Mouse (Mus musculus): ENCODE results near the gene Plscr4.

Plscr4 gene

DNA sequence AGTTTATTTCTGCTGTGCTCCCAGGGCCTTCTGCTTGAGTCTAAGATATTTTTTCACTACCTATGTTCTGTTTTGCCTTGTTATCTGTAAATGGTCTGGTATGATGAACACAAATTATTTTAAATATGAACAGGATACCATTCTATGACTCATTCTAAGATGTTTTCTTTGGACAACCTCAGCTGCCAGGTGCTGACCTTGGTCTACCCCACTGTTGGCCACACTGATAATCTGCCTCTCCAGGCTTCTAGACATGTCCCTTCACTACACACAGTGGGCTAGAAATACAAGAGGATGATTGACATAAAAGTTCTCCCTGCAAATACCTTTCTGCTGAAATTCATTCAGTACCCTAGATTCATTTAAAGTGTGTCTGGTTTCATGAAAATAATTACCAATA is 54.5 kb downstream of the Plscr4 start:
- DNase-seq (ENCODE audit: low spot score in 2 of 2) = no peak

DNA sequence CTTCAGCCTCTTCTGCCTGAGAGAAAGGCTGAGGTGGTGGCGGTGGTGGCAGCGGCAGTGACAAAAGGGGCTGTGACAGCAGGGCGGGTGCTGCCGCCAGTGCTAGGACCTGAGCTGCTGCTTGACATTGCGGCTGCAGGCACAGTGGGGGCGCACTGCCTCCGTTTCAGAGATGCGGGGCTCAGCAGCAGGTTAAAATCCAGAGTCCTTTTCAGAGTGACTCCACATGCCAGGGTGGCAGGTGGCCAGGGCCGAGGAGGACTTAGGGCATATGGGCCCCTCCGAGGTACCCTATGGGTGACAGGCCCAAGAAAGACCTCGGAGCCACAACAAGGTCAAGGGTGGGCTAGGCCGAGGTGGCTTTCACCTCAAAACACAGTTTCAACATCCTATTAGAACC is 59.9 kb downstream of the Plscr4 start:
- no peak for DNase-seq (ENCODE audit: low spot score in 2 of 2)

DNA sequence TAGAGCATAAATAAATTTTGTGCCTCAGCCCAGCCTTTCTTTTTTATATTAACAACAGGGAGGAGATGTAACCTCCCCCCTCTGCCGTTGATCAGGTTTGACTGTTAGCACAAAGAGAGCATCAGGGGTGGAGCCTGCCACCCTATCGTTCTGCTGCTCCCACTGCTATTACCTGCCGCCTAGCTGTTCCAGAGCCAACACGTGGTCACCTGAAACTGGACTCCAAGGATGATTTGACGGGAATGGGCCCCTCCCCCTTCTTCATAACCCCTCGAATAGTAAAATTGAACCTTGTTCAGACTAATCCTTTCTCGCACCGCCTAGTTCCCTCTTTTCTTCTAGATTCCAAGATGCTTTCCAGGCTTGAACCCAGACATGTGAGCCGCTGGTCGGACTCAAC is 63.6 kb downstream of the Plscr4 start:
- DNase-seq (ENCODE audit: low spot score in 2 of 2) = no peak

- no peak for DNase-seq (ENCODE audit: low spot score in 2 of 2)
Observed at GRCm38 (mm10) chr9:92524506-92524905, 67.3 kb downstream of the Plscr4 start.

DNA sequence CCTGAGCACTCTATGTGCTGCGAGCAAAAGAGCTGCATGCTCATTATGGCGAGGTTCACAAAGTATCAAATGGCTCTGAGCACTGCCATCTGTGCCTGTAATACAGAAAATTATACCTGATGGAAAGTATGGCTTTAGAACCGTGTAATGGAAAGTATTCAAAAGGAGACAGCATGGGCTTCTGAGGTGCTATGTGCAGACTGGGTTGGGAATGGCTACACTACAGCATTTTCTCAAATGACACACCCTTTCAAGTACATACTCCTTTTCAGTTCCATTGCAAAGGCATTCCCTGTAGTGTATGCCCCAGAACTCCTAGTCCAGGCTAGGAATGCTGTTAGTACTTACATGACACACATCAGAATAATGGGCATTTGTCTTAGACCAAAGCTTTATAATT is 72.9 kb downstream of the Plscr4 start:
- DNase-seq (ENCODE audit: low spot score in 2 of 2) = no peak

DNA sequence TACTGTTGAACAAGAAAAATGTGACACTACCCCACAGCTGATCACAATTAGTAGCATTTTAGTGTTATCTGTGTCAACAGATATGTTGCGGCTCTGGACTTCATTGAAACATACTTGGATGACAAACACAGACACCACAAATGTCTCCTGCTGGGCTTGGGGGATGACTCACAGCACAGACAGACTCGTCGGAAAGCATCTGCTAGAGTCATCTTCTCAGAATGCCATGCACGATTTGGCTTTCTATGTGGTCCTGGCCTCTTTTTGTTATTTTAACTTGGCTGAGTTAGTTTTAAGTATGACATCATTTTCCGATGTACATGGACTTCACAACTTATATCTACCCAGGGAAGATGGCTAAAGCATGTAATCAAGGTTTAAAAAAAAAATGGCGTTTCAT is 80.6 kb downstream of the Plscr4 start:
- DNase-seq (ENCODE audit: low spot score in 2 of 2) = no peak

GRCm38 (mm10) chr9:92538216-92538615 is 81.0 kb downstream of the Plscr4 start:
- no peak for DNase-seq (ENCODE audit: low spot score in 2 of 2)
